ENCODE assay signal across 8 mouse cellular contexts in genomic region chrX:36833397-36834084, GRCm38 (mm10). TPM values are rescaled to one million over a fixed set of nuclear protein-coding genes. Genes with fewer than 3 reads are reported as not detected.
DNase-seq lines count a peak whose midpoint lies in the region; ATAC-seq lines count a peak whose summit lies in the region.

No protein-coding gene starts in this region.

- DNase-seq in adipocyte (ENCODE audit: low spot score): peak; percentile 48
- DNase-seq in cerebellum, postnatal 25 days: peak; percentile 74 to 85
- peak; percentile 32 to 35 for DNase-seq in gastrocnemius, adult 8-10 months (ENCODE audit: low spot score in 2 of 2)
- DNase-seq in left cerebral cortex, postnatal 36 days (ENCODE audit: low spot score in 2 of 2): peak; percentile 24 to 50
- peak; percentile 73 for DNase-seq in midbrain, embryonic 10.5 days (ENCODE audit: low spot score)
- DNase-seq in spleen, adult 12 weeks (ENCODE audit: low spot score): peak; percentile 57

- intact Hi-C loops in left cerebral cortex, postnatal 36 days (cut with DNase I): loop anchor here (5.0 to 10.0 kb wide), 2 partner anchors 69 to 211 kb away; partner anchors contain the start of genes Nkrf and Sowahd

- H3K4me2 ChIP-seq in intestine, embryonic 15.5 days (replicated peaks): peak overlapping the region; percentile 31; the same call in 1 of the 2 replicates

- no peak overlapping the region for H3K4me3 ChIP-seq in intestine, embryonic 15.5 days (replicated peaks)
- peak overlapping the region; percentile 42 for H3K4me3 ChIP-seq in midbrain, embryonic 10.5 days

- ATAC-seq in intestine, embryonic 15.5 days: no peak
- no peak for ATAC-seq in megakaryocyte, adult 5-6 weeks (ENCODE audit: poor library complexity, severe bottlenecking)

- H3K9ac ChIP-seq in intestine, embryonic 15.5 days: 0 out of 2 replicates have a peak overlapping the region, but pooled peaks have one; percentile 13

- H3K27ac ChIP-seq in intestine, embryonic 15.5 days: no peak overlapping the region
- peak overlapping the region; percentile 77 for H3K27ac ChIP-seq in midbrain, embryonic 10.5 days (replicated peaks)

- WGBS in intestine, embryonic 15.5 days: 34% methylated on average over 19 of the region's 19 CpGs
- WGBS in midbrain, embryonic 10.5 days: 22% methylated on average over 19 of the region's 19 CpGs

- no peaks in the 10 kb centered on the region for H3K36me3 ChIP-seq in intestine, embryonic 15.5 days
- H3K36me3 ChIP-seq in midbrain, embryonic 10.5 days: no peaks in the 10 kb centered on the region

- 0 out of 2 replicates have a peak, but pooled peaks cover 4% of the 10 kb centered on the region for H3K4me1 ChIP-seq in intestine, embryonic 15.5 days (replicated peaks)
- peaks cover 13% of the 10 kb centered on the region for H3K4me1 ChIP-seq in midbrain, embryonic 10.5 days

- H3K27me3 ChIP-seq in intestine, embryonic 15.5 days (replicated peaks): no peaks in the 10 kb centered on the region
- H3K27me3 ChIP-seq in midbrain, embryonic 10.5 days (ENCODE audit: low read depth, poor library complexity, severe bottlenecking): no peaks in the 10 kb centered on the region

- no peaks in the 10 kb centered on the region for H3K9me3 ChIP-seq in intestine, embryonic 15.5 days
- no peaks in the 10 kb centered on the region; the same call in 1 of the 2 replicates for H3K9me3 ChIP-seq in midbrain, embryonic 10.5 days (replicated peaks)

RNA-seq across cellular contexts. Expression of gene Slc25a5, which starts 38.1 kb away (rescaled TPM):
- 10 to 100 TPM; 37.5 to 64.5 (median 44.7) TPM for total RNA-seq in gastrocnemius, adult 8-10 months (2022)
- 996 and 1,065 TPM in 2 replicates for polyA plus RNA-seq in intestine, embryonic 15.5 days (2015; fragmentation: Nextera tagmentation; extraction: Ambion mirVana)
- 100 to 1,000 TPM; 312 to 340 TPM for total RNA-seq in left cerebral cortex, postnatal 36 days (2021)
- 854 and 880 TPM in 2 replicates for polyA plus RNA-seq in midbrain, embryonic 10.5 days (2016; fragmentation: Nextera tagmentation; extraction: Ambion mirVana)
- 699 and 817 TPM in 2 replicates for total RNA-seq in megakaryocyte, adult 5-6 weeks (2015)
- 576 and 610 TPM in 2 replicates for total RNA-seq in megakaryocyte, adult 5-6 weeks (2017)

RNA-seq across cellular contexts. Expression of gene Ube2a, which starts 40.2 kb away (rescaled TPM):
- total RNA-seq in gastrocnemius, adult 8-10 months (2022): 10 to 100 TPM; 36.5 to 46.1 (median 38.1) TPM
- 103 and 115 TPM in 2 replicates for polyA plus RNA-seq in intestine, embryonic 15.5 days (2015; fragmentation: Nextera tagmentation; extraction: Ambion mirVana)
- total RNA-seq in left cerebral cortex, postnatal 36 days (2021): 10 to 100 TPM; 48.7 to 50.8 TPM
- 131 TPM in 2 replicates for polyA plus RNA-seq in midbrain, embryonic 10.5 days (2016; fragmentation: Nextera tagmentation; extraction: Ambion mirVana)
- 97.6 and 104 TPM in 2 replicates for total RNA-seq in megakaryocyte, adult 5-6 weeks (2015)
- total RNA-seq in megakaryocyte, adult 5-6 weeks (2017): 19.8 and 22.7 TPM in 2 replicates

RNA-seq across cellular contexts. Expression of gene C330007P06Rik, which starts 40.4 kb away (rescaled TPM):
- 10 to 100 TPM in 3 of 4 experiments, 1 to 10 TPM in 1; 9.5 to 14.2 (median 10.5) TPM for total RNA-seq in gastrocnemius, adult 8-10 months (2022)
- 27.2 and 28.6 TPM in 2 replicates for polyA plus RNA-seq in intestine, embryonic 15.5 days (2015; fragmentation: Nextera tagmentation; extraction: Ambion mirVana)
- total RNA-seq in left cerebral cortex, postnatal 36 days (2021): 10 to 100 TPM; 37.2 to 37.7 TPM
- polyA plus RNA-seq in midbrain, embryonic 10.5 days (2016; fragmentation: Nextera tagmentation; extraction: Ambion mirVana): 30.9 and 32.1 TPM in 2 replicates
- total RNA-seq in megakaryocyte, adult 5-6 weeks (2015): 23.8 and 25.9 TPM in 2 replicates
- 51.9 and 59.1 TPM in 2 replicates for total RNA-seq in megakaryocyte, adult 5-6 weeks (2017)

Comparison
In these comparisons a context has a peak if more than half of its experiments do, and no peak if none do; other contexts are left out.
1. RNA of gene Slc25a5, which starts 38.1 kb away (total RNA-seq): 576 to 817 TPM in megakaryocyte, adult 5-6 weeks and 312 to 340 TPM in left cerebral cortex, postnatal 36 days; 37.5 to 64.5 TPM in gastrocnemius, adult 8-10 months; every median in the first group is over 4 times any median in the second.
2. Peak in every context shown above with its lines, with median percentiles within 50 percentile points of each other: DNase-seq.